Mouse (Mus musculus) limb, embryonic 14.5 days (tissue): ENCODE measurements around the gene Fbn1. TPM values are rescaled to one million over a fixed set of nuclear protein-coding genes. Genes with fewer than 3 reads are reported as not detected.

ENCODE experiments used
- ATAC-seq: fragments of 200-750 bp; cut with Nextera tagmentation; 2 replicates; pipeline ENCODE4 v1.8.0; 2017; ENCODE audit warnings: low read depth, moderate number of reproducible peaks, moderate TSS enrichment; ENCODE audit not compliant: low FRiP score
- DNase-seq: peaks from one replicate; pipeline ENCODE4 v3.0.0-alpha.2; 2015; ENCODE audit warnings: low spot score
- H3K27ac ChIP-seq: fragments of 300-500 bp; sonication (generic); replicated peaks from 2 replicates; pipeline ENCODE4 v1.5.1; 2014; ENCODE audit warnings: low read depth, mild to moderate bottlenecking, low read length, moderate library complexity, mixed read lengths
- H3K27me3 ChIP-seq: fragments of 300-500 bp; sonication (generic); 2 replicates; pipeline ENCODE4 v1.6.1; 2014; ENCODE audit warnings: low read length, mixed read lengths; ENCODE audit not compliant: control insufficient read depth, insufficient read depth
- H3K36me3 ChIP-seq: fragments of 300-500 bp; sonication (generic); 2 replicates; pipeline ENCODE4 v1.6.1; 2014; ENCODE audit warnings: mild to moderate bottlenecking, low read length, moderate library complexity, mixed read lengths; ENCODE audit not compliant: control insufficient read depth, insufficient read depth
- H3K4me1 ChIP-seq: fragments of 300-500 bp; sonication (generic); 2 replicates; pipeline ENCODE4 v1.6.1; 2014; ENCODE audit warnings: antibody characterized with exemption, low read length, mixed read lengths; ENCODE audit not compliant: control insufficient read depth, insufficient read depth
- H3K4me2 ChIP-seq: fragments of 300-500 bp; sonication (generic); replicated peaks from 2 replicates; pipeline ENCODE4 v1.6.1; 2014; ENCODE audit warnings: low read depth, mild to moderate bottlenecking, low read length, moderate library complexity; ENCODE audit not compliant: severe bottlenecking
- H3K4me3 ChIP-seq: fragments of 300-500 bp; sonication (generic); replicated peaks from 2 replicates; pipeline ENCODE4 v1.5.1; 2014; ENCODE audit warnings: low read length
- H3K9ac ChIP-seq: fragments of 300-500 bp; sonication (generic); 2 replicates; pipeline ENCODE4 v1.6.1; 2014; ENCODE audit warnings: mild to moderate bottlenecking, low read depth, low read length, moderate library complexity; ENCODE audit not compliant: severe bottlenecking
- H3K9me3 ChIP-seq: fragments of 300-500 bp; sonication (generic); 2 replicates; pipeline ENCODE4 v1.6.1; 2016; ENCODE audit warnings: low read length; ENCODE audit not compliant: control insufficient read depth
- POLR2A ChIP-seq: fragments of 200-500 bp; IDR thresholded peaks from 2 replicates; pipeline ENCODE4 v1.8.0; 2012; ENCODE audit warnings: inconsistent platforms, mild to moderate bottlenecking, moderate library complexity, borderline replicate concordance; ENCODE audit not compliant: insufficient read depth, insufficient read length; ENCODE audit errors: extremely low read depth
- WGBS: fragments of 180-500 bp; shearing (Covaris S2); extraction: QIAGEN DNeasy Blood & Tissue Kit; methylation state at CpG from one replicate; pipeline ENCODE4 v1.1.7; 2014; 5-methylcytosine and 5-hydroxymethylcytosine counted together
- polyA plus RNA-seq, 2 experiments: library from polyadenylated mRNA; depleted of rRNA in 1 of 2; stranded (reverse) in 1 of 2; unstranded in 1 of 2; fragments of >200 nt; fragmentation: Nextera tagmentation in 1 of 2; extraction: Ambion mirVana in 1 of 2; gene quantifications; 2 replicates each; pipeline versions ENCODE4 v1.2.1 to v1.2.3; 2012 to 2014

Gene Fbn1
- polyA plus RNA-seq, 2 experiments, result 31.4 to 49.4 TPM

GRCm38 (mm10) chr2:125481116-125481515 lies 26.7 kb downstream of the Fbn1 start:
- Histone ChIP-seq H3K4me2 (no peak overlapping the region), H3K9ac (no peak overlapping the region), H3K27ac (no peak overlapping the region), H3K27me3 (no peaks in the 10 kb centered on the region), H3K4me3 (no peak overlapping the region), H3K9me3 (no peaks in the 10 kb centered on the region), H3K4me1 (peaks cover 14% of the 10 kb centered on the region), H3K36me3 (peaks cover 9% of the 10 kb centered on the region)
- WGBS, result 79% methylated on average over 4 of the region's 4 CpGs
- ATAC-seq, result no peak
- no peak for TF ChIP-seq POLR2A
- no peak for DNase-seq

- Histone ChIP-seq H3K27me3 (no peaks in the 10 kb centered on the region), H3K36me3 (peaks cover 12% of the 10 kb centered on the region), H3K9me3 (no peaks in the 10 kb centered on the region), H3K4me1 (peaks cover 14% of the 10 kb centered on the region), H3K4me2 (no peak overlapping the region), H3K4me3 (no peak overlapping the region), H3K27ac (no peak overlapping the region), H3K9ac (no peak overlapping the region)
- DNase-seq, result no peak
- TF ChIP-seq POLR2A, result no peak
- 60% methylated on average over 5 of the region's 5 CpGs for WGBS
- ATAC-seq, result no peak
Observed at GRCm38 (mm10) chr2:125480057-125480456, 27.7 kb downstream of the Fbn1 start.

- 38% methylated on average over 4 of the region's 4 CpGs for WGBS
- Histone ChIP-seq H3K9ac (no peak overlapping the region), H3K4me1 (peaks cover 11% of the 10 kb centered on the region), H3K9me3 (no peaks in the 10 kb centered on the region), H3K36me3 (peaks cover 12% of the 10 kb centered on the region), H3K4me3 (no peak overlapping the region), H3K27ac (no peak overlapping the region), H3K27me3 (no peaks in the 10 kb centered on the region), H3K4me2 (no peak overlapping the region)
- ATAC-seq (no peak), DNase-seq (no peak)
- TF ChIP-seq POLR2A, result no peak
Observed at GRCm38 (mm10) chr2:125478705-125479104, 29.1 kb downstream of the Fbn1 start.

GRCm38 (mm10) chr2:125477367-125477766 lies 30.4 kb downstream of the Fbn1 start:
- Histone ChIP-seq H3K27me3 (no peaks in the 10 kb centered on the region), H3K4me2 (no peak overlapping the region), H3K9me3 (no peaks in the 10 kb centered on the region), H3K27ac (no peak overlapping the region), H3K4me1 (peaks cover 11% of the 10 kb centered on the region), H3K4me3 (no peak overlapping the region), H3K36me3 (peaks cover 16% of the 10 kb centered on the region), H3K9ac (no peak overlapping the region)
- DNase-seq (no peak), ATAC-seq (no peak)
- no peak for TF ChIP-seq POLR2A
- 70% methylated on average over 3 of the region's 3 CpGs for WGBS

GRCm38 (mm10) chr2:125476231-125476630 lies 31.6 kb downstream of the Fbn1 start:
- ATAC-seq, result no peak
- H3K27ac ChIP-seq, result no peak overlapping the region
- TF ChIP-seq POLR2A, result no peak
- H3K4me1 ChIP-seq, result peaks cover 8% of the 10 kb centered on the region
- no peak for DNase-seq
- 82% methylated on average over 3 of the region's 3 CpGs for WGBS
- H3K9ac ChIP-seq, result no peak overlapping the region
- H3K27me3 ChIP-seq, result no peaks in the 10 kb centered on the region
- peaks cover 16% of the 10 kb centered on the region for H3K36me3 ChIP-seq
- H3K4me2 ChIP-seq, result no peak overlapping the region
- no peaks in the 10 kb centered on the region for H3K9me3 ChIP-seq
- no peak overlapping the region for H3K4me3 ChIP-seq

GRCm38 (mm10) chr2:125474690-125475089 lies 33.1 kb downstream of the Fbn1 start:
- Histone ChIP-seq H3K36me3 (peaks cover 20% of the 10 kb centered on the region), H3K9me3 (no peaks in the 10 kb centered on the region), H3K4me2 (no peak overlapping the region), H3K4me3 (no peak overlapping the region), H3K4me1 (peaks cover 12% of the 10 kb centered on the region), H3K9ac (no peak overlapping the region), H3K27me3 (no peaks in the 10 kb centered on the region), H3K27ac (no peak overlapping the region)
- ATAC-seq (no peak), DNase-seq (no peak)
- WGBS, result 78% methylated on average over 5 of the region's 5 CpGs
- TF ChIP-seq POLR2A, result no peak
